8 mouse cellular contexts compared by ENCODE assay signal in genomic region chr1:43065615-43066310, GRCm38 (mm10). TPM values are rescaled to one million over a fixed set of nuclear protein-coding genes. Genes with fewer than 3 reads are reported as not detected.
A peak's percentile ranks its signal among the peaks of the same experiment; 100 is the strongest.
DNase-seq lines count a peak whose midpoint lies in the region; ATAC-seq and TF ChIP-seq lines count a peak whose summit lies in the region.

No protein-coding gene starts in this region.

- peak; percentile 45 for DNase-seq in gastrocnemius, adult 2 months
- no peak for DNase-seq in gastrocnemius, postnatal 25 days
- peak; percentile 44 to 46 for DNase-seq in cerebellum, adult 2 months
- peak; percentile 73 to 76 for DNase-seq in layer of hippocampus, postnatal 36 days
- peak; percentile 78 for DNase-seq in lung, postnatal 14 days
- peak; percentile 83 to 88 for DNase-seq in right cerebral cortex, adult 2 months (ENCODE audit: low spot score in 2 of 2)

- no peak for TF ChIP-seq POLR2A in cerebellum, adult 2 months (IDR thresholded peaks at IDR 0.05; ENCODE audit: borderline replicate concordance, insufficient read depth, low read length)

- 48% methylated on average over 9 of the region's 9 CpGs for whole genome bisulfite sequencing in cerebellum, adult 2 months
- WGBS in forebrain, embryonic 16.5 days, result 41% methylated on average over 9 of the region's 9 CpGs
- 45% methylated on average over 9 of the region's 9 CpGs for WGBS in hindbrain, embryonic 16.5 days

- H3K4me2 ChIP-seq in forebrain, embryonic 16.5 days (ENCODE audit: low read length), result no peak overlapping the region
- H3K4me2 ChIP-seq in hindbrain, embryonic 16.5 days (ENCODE audit: low read length), result no peak overlapping the region

- 0 out of 2 replicates have a peak, but pooled peaks cover 5% of the 10 kb centered on the region for H3K36me3 ChIP-seq in forebrain, embryonic 16.5 days (ENCODE audit: control insufficient read depth, insufficient read depth)
- peaks cover 21% of the 10 kb centered on the region for H3K36me3 ChIP-seq in hindbrain, embryonic 16.5 days (ENCODE audit: control insufficient read depth, insufficient read depth, low read length)

- no peak overlapping the region for H3K4me3 ChIP-seq in gastrocnemius, adult 2 months
- H3K4me3 ChIP-seq in cerebellum, adult 2 months (replicated peaks; ENCODE audit: insufficient read depth, low read depth, low read length), result no peak overlapping the region
- no peak overlapping the region for H3K4me3 ChIP-seq in forebrain, embryonic 16.5 days (replicated peaks; ENCODE audit: low read length)
- H3K4me3 ChIP-seq in hindbrain, embryonic 16.5 days (ENCODE audit: low read length), result no peak overlapping the region

- TF ChIP-seq CTCF in gastrocnemius, adult 2 months (IDR thresholded peaks at IDR 0.05), result peak; percentile 59
- TF ChIP-seq CTCF in cerebellum, adult 2 months (IDR thresholded peaks at IDR 0.05; ENCODE audit: borderline replicate concordance, insufficient read depth, low read depth, low read length), result peak; percentile 79

- H3K4me1 ChIP-seq in cerebellum, adult 2 months (ENCODE audit: control insufficient read depth, insufficient read depth, low read length), result no peaks in the 10 kb centered on the region
- H3K4me1 ChIP-seq in forebrain, embryonic 16.5 days (replicated peaks; ENCODE audit: control insufficient read depth, insufficient read depth, low read length), result 0 out of 2 replicates have a peak, but pooled peaks cover 2% of the 10 kb centered on the region
- H3K4me1 ChIP-seq in hindbrain, embryonic 16.5 days (ENCODE audit: control insufficient read depth, insufficient read depth, low read depth, low read length), result no peaks in the 10 kb centered on the region

- no peaks in the 10 kb centered on the region for H3K27me3 ChIP-seq in cerebellum, adult 2 months (ENCODE audit: control insufficient read depth, insufficient read depth, low read length)
- no peaks in the 10 kb centered on the region for H3K27me3 ChIP-seq in forebrain, embryonic 16.5 days (replicated peaks; ENCODE audit: control insufficient read depth, insufficient read depth, low read length)
- no peaks in the 10 kb centered on the region for H3K27me3 ChIP-seq in hindbrain, embryonic 16.5 days (replicated peaks; ENCODE audit: control insufficient read depth, insufficient read depth, low read length)

- H3K27ac ChIP-seq in gastrocnemius, adult 2 months, result no peak overlapping the region
- H3K27ac ChIP-seq in cerebellum, adult 2 months (ENCODE audit: insufficient read depth, low read length), result no peak overlapping the region
- H3K27ac ChIP-seq in forebrain, embryonic 16.5 days (ENCODE audit: low read length), result no peak overlapping the region
- no peak overlapping the region for H3K27ac ChIP-seq in hindbrain, embryonic 16.5 days (ENCODE audit: low read depth, low read length)

- H3K9me3 ChIP-seq in forebrain, embryonic 16.5 days (ENCODE audit: control insufficient read depth, low read length), result no peaks in the 10 kb centered on the region
- no peaks in the 10 kb centered on the region for H3K9me3 ChIP-seq in hindbrain, embryonic 16.5 days (ENCODE audit: control insufficient read depth, low read length)

- peak; percentile 97 for ATAC-seq in forebrain, embryonic 16.5 days
- ATAC-seq in hindbrain, embryonic 16.5 days, result peak; percentile 96

- H3K9ac ChIP-seq in forebrain, embryonic 16.5 days (replicated peaks; ENCODE audit: low read depth, low read length), result no peak overlapping the region
- H3K9ac ChIP-seq in hindbrain, embryonic 16.5 days (ENCODE audit: low read depth, low read length), result peak overlapping the region; percentile 13; the same call in 1 of the 2 replicates

- intact Hi-C loops in gastrocnemius, adult 2 months (cut with DNase I), result loop anchor here (5.0 kb wide), 1 partner anchor 153 kb away; no protein-coding TSS in a partner anchor

RNA-seq across cellular contexts. Expression of gene Tgfbrap1, which starts 32.7 kb away (rescaled TPM):
- total RNA-seq in gastrocnemius, adult 2 months (2021), result 10 to 100 TPM; 13.0 to 13.1 TPM
- 10 to 100 TPM; 10.2 to 10.5 TPM for total RNA-seq in gastrocnemius, postnatal 25 days (2021)
- 37.8 and 39.7 TPM in 2 replicates for polyA plus RNA-seq in cerebellum, adult 2 months (2012; rRNA removed)
- polyA plus RNA-seq in forebrain, embryonic 16.5 days (2015; fragmentation: Nextera tagmentation; extraction: Ambion mirVana), result 18.1 and 19.5 TPM in 2 replicates
- polyA plus RNA-seq in hindbrain, embryonic 16.5 days (2015; fragmentation: Nextera tagmentation; extraction: Ambion mirVana), result 15.6 and 17.4 TPM in 2 replicates
- total RNA-seq in layer of hippocampus, postnatal 36 days (2021), result 10 to 100 TPM; 38.0 to 40.6 TPM

RNA-seq across cellular contexts. Expression of gene AI597479, which starts 32.7 kb away (rescaled TPM):
- total RNA-seq in gastrocnemius, adult 2 months (2021), result 10 to 100 TPM; 14.2 to 20.9 TPM
- total RNA-seq in gastrocnemius, postnatal 25 days (2021), result 10 to 100 TPM; 12.4 to 12.9 TPM
- polyA plus RNA-seq in cerebellum, adult 2 months (2012; rRNA removed), result 25.8 and 26.5 TPM in 2 replicates
- 56.7 and 61.8 TPM in 2 replicates for polyA plus RNA-seq in forebrain, embryonic 16.5 days (2015; fragmentation: Nextera tagmentation; extraction: Ambion mirVana)
- 42.8 and 47.9 TPM in 2 replicates for polyA plus RNA-seq in hindbrain, embryonic 16.5 days (2015; fragmentation: Nextera tagmentation; extraction: Ambion mirVana)
- total RNA-seq in layer of hippocampus, postnatal 36 days (2021), result 10 to 100 TPM; 25.1 to 25.2 TPM
